Mouse (Mus musculus) embryonic facial prominence, embryonic 12.5 days (tissue): ENCODE data around the gene Gm21954. TPM values are rescaled to one million over a fixed set of nuclear protein-coding genes. Genes with fewer than 3 reads are reported as not detected.
A peak's percentile ranks its signal among the peaks of the same experiment; 100 is the strongest.

Experiments used
- ATAC-seq: fragments of 200-750 bp; cut with Nextera tagmentation; 2 replicates; pipeline ENCODE4 v1.8.0; 2017; ENCODE audit not compliant: insufficient number of reproducible peaks, insufficient read depth, low FRiP score, low TSS enrichment
- H3K27ac ChIP-seq: fragments of 300-500 bp; sonication (generic); 2 replicates; pipeline ENCODE4 v1.5.1; 2016; ENCODE audit warnings: mild to moderate bottlenecking
- H3K27me3 ChIP-seq: fragments of 300-500 bp; sonication (generic); 2 replicates; pipeline ENCODE4 v1.6.1; 2016; ENCODE audit warnings: mild to moderate bottlenecking, moderate library complexity
- H3K36me3 ChIP-seq: fragments of 300-500 bp; sonication (generic); 2 replicates; pipeline ENCODE4 v1.6.1; 2016; ENCODE audit warnings: mild to moderate bottlenecking
- H3K4me1 ChIP-seq: fragments of 300-500 bp; sonication (generic); 2 replicates; pipeline ENCODE4 v1.6.1; 2016
- H3K4me2 ChIP-seq: fragments of 300-500 bp; sonication (generic); replicated peaks from 2 replicates; pipeline ENCODE4 v1.6.1; 2016; ENCODE audit warnings: mild to moderate bottlenecking, moderate library complexity
- H3K4me3 ChIP-seq: fragments of 300-500 bp; sonication (generic); 2 replicates; pipeline ENCODE4 v1.5.1; 2016; ENCODE audit warnings: mild to moderate bottlenecking
- H3K9ac ChIP-seq: fragments of 300-500 bp; sonication (generic); 2 replicates; pipeline ENCODE4 v1.6.1; 2016; ENCODE audit warnings: mild to moderate bottlenecking, moderate library complexity
- H3K9me3 ChIP-seq: fragments of 300-500 bp; sonication (generic); 2 replicates; pipeline ENCODE4 v1.6.1; 2016; ENCODE audit warnings: mild to moderate bottlenecking, moderate library complexity
- WGBS: fragments of 180-500 bp; shearing (Covaris S2); methylation state at CpG from one replicate; pipeline ENCODE4 v1.1.7; 2016; 5-methylcytosine and 5-hydroxymethylcytosine counted together
- polyA plus RNA-seq: library from polyadenylated mRNA; unstranded; fragments of >200 nt; fragmentation: Nextera tagmentation; extraction: Ambion mirVana; gene quantifications from 2 replicates; pipeline ENCODE4 v1.2.1, GENCODE M21; 2016

Gm21954 gene
- polyA plus RNA-seq, 1 experiment from 2014 or later = not detected

GRCm38 (mm10) chr3:55494348-55494747, 22.3 kb upstream of the Gm21954 start:
- no peaks in the 10 kb centered on the region for H3K36me3 ChIP-seq
- H3K4me3 ChIP-seq = no peak overlapping the region
- peaks cover 24% of the 10 kb centered on the region for H3K4me1 ChIP-seq
- ATAC-seq = no peak
- 38% methylated on average over 4 of the region's 4 CpGs for WGBS
- H3K27ac ChIP-seq = no peak overlapping the region; the same call in 1 of the 2 replicates
- H3K9me3 ChIP-seq = no peaks in the 10 kb centered on the region
- H3K27me3 ChIP-seq = no peaks in the 10 kb centered on the region
- H3K4me2 ChIP-seq = no peak overlapping the region
- H3K9ac ChIP-seq = no peak overlapping the region

GRCm38 (mm10) chr3:55492021-55492420, 20.0 kb upstream of the Gm21954 start:
- H3K4me2 ChIP-seq = no peak overlapping the region
- WGBS = 14% methylated on average over 6 of the region's 6 CpGs
- no peak for ATAC-seq
- no peaks in the 10 kb centered on the region for H3K9me3 ChIP-seq
- H3K27ac ChIP-seq = no peak overlapping the region
- no peak overlapping the region for H3K9ac ChIP-seq
- no peaks in the 10 kb centered on the region for H3K27me3 ChIP-seq
- no peaks in the 10 kb centered on the region for H3K36me3 ChIP-seq
- H3K4me1 ChIP-seq = peaks cover 19% of the 10 kb centered on the region; the same call in 1 of the 2 replicates
- H3K4me3 ChIP-seq = no peak overlapping the region

DNA sequence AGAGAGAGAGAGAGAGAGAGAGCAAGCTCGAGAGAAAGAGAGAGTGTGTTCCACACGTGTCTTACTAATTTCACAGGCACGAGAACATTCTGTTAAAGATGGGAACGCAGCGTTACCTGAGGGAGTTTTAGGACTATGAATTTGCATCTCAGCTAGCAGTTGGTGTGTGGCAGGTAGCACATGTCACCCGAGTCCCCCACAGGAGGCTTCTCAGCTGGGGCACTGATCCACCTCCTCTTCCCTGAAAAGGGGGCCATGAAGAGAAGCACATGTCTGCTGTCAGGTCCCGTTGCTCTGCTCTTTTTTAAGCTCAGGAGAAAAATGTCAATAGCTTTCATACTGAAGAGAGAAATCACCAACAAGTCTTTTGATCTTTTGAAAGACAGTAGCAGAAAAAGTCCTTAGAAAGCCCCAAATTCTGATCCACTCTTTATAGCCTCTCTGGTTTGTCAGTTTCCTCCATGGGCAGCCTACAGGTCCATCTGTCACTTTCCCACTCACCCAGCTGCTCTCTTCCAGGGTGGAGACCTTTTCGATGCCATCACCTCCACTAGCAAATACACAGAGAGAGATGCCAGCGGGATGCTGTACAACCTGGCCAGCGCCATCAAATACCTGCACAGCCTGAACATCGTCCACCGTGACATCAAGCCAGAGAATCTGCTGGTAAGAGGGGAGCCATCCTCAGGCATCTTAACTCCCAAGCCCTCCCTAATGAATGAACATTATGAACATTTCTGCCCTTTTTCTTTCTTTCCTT, 17.4 kb upstream of the Gm21954 start:
- H3K36me3 ChIP-seq = no peaks in the 10 kb centered on the region
- H3K4me2 ChIP-seq = no peak overlapping the region
- ATAC-seq = no peak
- H3K4me1 ChIP-seq = 0 out of 2 replicates have a peak, but pooled peaks cover 9% of the 10 kb centered on the region
- H3K27ac ChIP-seq = no peak overlapping the region
- no peaks in the 10 kb centered on the region for H3K27me3 ChIP-seq
- no peak overlapping the region for H3K9ac ChIP-seq
- 75% methylated on average over 12 of the region's 12 CpGs for WGBS
- no peak overlapping the region for H3K4me3 ChIP-seq
- no peaks in the 10 kb centered on the region for H3K9me3 ChIP-seq

- Histone ChIP-seq H3K27ac (no peak overlapping the region), H3K4me1 (peaks cover 23% of the 10 kb centered on the region), H3K27me3 (no peaks in the 10 kb centered on the region), H3K4me3 (no peak overlapping the region), H3K4me2 (no peak overlapping the region), H3K9ac (no peak overlapping the region), H3K9me3 (no peaks in the 10 kb centered on the region), H3K36me3 (no peaks in the 10 kb centered on the region)
- 15% methylated on average over 4 of the region's 4 CpGs for WGBS
- ATAC-seq = no peak
Observed at GRCm38 (mm10) chr3:55483328-55483727, 11.3 kb upstream of the Gm21954 start.

GRCm38 (mm10) chr3:55481140-55481539, 9.1 kb upstream of the Gm21954 start:
- no peak overlapping the region for H3K27ac ChIP-seq
- no peaks in the 10 kb centered on the region for H3K27me3 ChIP-seq
- H3K9ac ChIP-seq = no peak overlapping the region
- H3K4me2 ChIP-seq = no peak overlapping the region
- H3K36me3 ChIP-seq = no peaks in the 10 kb centered on the region
- no peak for ATAC-seq
- WGBS = 69% methylated on average over 1 of the region's 1 CpGs
- peaks cover 22% of the 10 kb centered on the region for H3K4me1 ChIP-seq
- no peak overlapping the region for H3K4me3 ChIP-seq
- no peaks in the 10 kb centered on the region for H3K9me3 ChIP-seq

GRCm38 (mm10) chr3:55479306-55479705, 7.3 kb upstream of the Gm21954 start:
- Histone ChIP-seq H3K4me2 (no peak overlapping the region), H3K36me3 (no peaks in the 10 kb centered on the region), H3K4me3 (no peak overlapping the region), H3K9ac (no peak overlapping the region), H3K27me3 (no peaks in the 10 kb centered on the region), H3K9me3 (no peaks in the 10 kb centered on the region), H3K27ac (no peak overlapping the region), H3K4me1 (peaks cover 22% of the 10 kb centered on the region)
- WGBS = 67% methylated on average over 4 of the region's 4 CpGs
- no peak for ATAC-seq

GRCm38 (mm10) chr3:55476694-55477093, 4.7 kb upstream of the Gm21954 start:
- no peak overlapping the region for H3K27ac ChIP-seq
- 84% methylated on average over 7 of the region's 7 CpGs for WGBS
- H3K4me3 ChIP-seq = no peak overlapping the region

GRCm38 (mm10) chr3:55473146-55473545, 1.1 kb upstream of the Gm21954 start:
- Histone ChIP-seq H3K4me2 (no peak overlapping the region), H3K4me3 (no peak overlapping the region), H3K27ac (no peak overlapping the region), H3K27me3 (no peaks in the 10 kb centered on the region), H3K9ac (no peak overlapping the region), H3K4me1 (peaks cover 13% of the 10 kb centered on the region; the same call in 1 of the 2 replicates), H3K36me3 (no peaks in the 10 kb centered on the region), H3K9me3 (no peaks in the 10 kb centered on the region)
- ATAC-seq = no peak
- 38% methylated on average over 6 of the region's 6 CpGs for WGBS

More at GRCm38 (mm10) chr3:55476694-55477093, 4.7 kb upstream of the Gm21954 start:
- Histone ChIP-seq H3K4me2 (no peak overlapping the region), H3K9me3 (no peaks in the 10 kb centered on the region), H3K27me3 (no peaks in the 10 kb centered on the region), H3K4me1 (peaks cover 31% of the 10 kb centered on the region), H3K36me3 (no peaks in the 10 kb centered on the region), H3K9ac (no peak overlapping the region)
- no peak for ATAC-seq

DNA sequence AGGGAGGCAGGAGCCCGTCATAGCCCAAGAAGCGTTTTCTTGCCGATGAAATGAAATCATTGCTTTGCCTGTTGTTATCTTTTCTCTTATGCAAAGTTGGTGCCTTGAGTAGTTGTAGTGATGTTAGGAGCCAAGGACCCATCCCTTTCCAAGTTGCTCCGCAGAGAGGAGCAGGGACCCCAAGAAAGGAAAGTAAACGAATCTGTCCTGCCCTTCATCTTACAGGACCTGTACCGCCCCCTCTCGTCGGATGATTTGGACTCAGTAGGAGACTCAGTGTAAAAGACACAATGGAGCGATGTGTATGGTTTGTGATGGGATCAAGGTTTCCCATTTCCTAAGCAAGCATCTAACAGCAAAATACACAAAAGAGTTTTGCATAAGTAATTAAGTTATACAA, 5.7 kb downstream of the Gm21954 start:
- Histone ChIP-seq H3K9me3 (no peaks in the 10 kb centered on the region), H3K27ac (no peak overlapping the region), H3K4me2 (no peak overlapping the region), H3K36me3 (no peaks in the 10 kb centered on the region), H3K9ac (no peak overlapping the region), H3K27me3 (no peaks in the 10 kb centered on the region), H3K4me1 (peaks cover 18% of the 10 kb centered on the region; the same call in 1 of the 2 replicates), H3K4me3 (no peak overlapping the region)
- WGBS = 74% methylated on average over 9 of the region's 9 CpGs
- no peak for ATAC-seq

- Histone ChIP-seq H3K36me3 (no peaks in the 10 kb centered on the region), H3K4me1 (peaks cover 23% of the 10 kb centered on the region), H3K4me2 (no peak overlapping the region), H3K9me3 (no peaks in the 10 kb centered on the region), H3K9ac (no peak overlapping the region), H3K27ac (no peak overlapping the region), H3K27me3 (no peaks in the 10 kb centered on the region), H3K4me3 (no peak overlapping the region)
- ATAC-seq = no peak
- WGBS = 80% methylated on average over 8 of the region's 8 CpGs
Observed at GRCm38 (mm10) chr3:55465785-55466184, 6.2 kb downstream of the Gm21954 start.

DNA sequence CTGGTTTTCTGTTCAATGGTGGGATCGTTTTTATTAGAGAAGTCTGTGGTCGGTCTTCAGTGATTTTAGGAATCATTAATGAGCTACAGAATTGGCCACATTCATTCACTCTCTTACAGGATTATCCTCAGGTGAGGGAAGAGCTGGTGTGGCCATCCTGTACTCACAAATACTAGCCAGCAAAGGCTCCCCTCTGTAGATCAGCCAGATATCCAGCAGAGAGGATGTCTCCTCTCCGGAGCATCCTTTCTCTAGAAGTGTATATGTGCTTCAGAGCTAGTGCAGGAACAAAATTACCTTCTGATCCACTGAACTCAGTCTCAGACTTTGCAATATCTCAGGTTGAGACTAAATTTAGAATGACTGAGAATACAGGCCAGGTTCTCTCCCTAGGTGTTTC, 7.8 kb downstream of the Gm21954 start:
- Histone ChIP-seq H3K27ac (no peak overlapping the region), H3K9me3 (no peaks in the 10 kb centered on the region), H3K27me3 (no peaks in the 10 kb centered on the region), H3K4me1 (peaks cover 23% of the 10 kb centered on the region), H3K36me3 (no peaks in the 10 kb centered on the region), H3K9ac (no peak overlapping the region), H3K4me3 (no peak overlapping the region), H3K4me2 (no peak overlapping the region)
- ATAC-seq = no peak
- WGBS = 54% methylated on average over 3 of the region's 3 CpGs

- 76% methylated on average over 4 of the region's 4 CpGs for WGBS
- Histone ChIP-seq H3K4me2 (peak overlapping the region; percentile 19; the same call in 1 of the 2 replicates), H3K4me3 (0 out of 2 replicates have a peak overlapping the region, but pooled peaks have one; percentile 2), H3K9ac (no peak overlapping the region), H3K36me3 (no peaks in the 10 kb centered on the region), H3K27ac (no peak overlapping the region), H3K27me3 (no peaks in the 10 kb centered on the region), H3K4me1 (peaks cover 23% of the 10 kb centered on the region), H3K9me3 (no peaks in the 10 kb centered on the region)
- no peak for ATAC-seq
Observed at GRCm38 (mm10) chr3:55462904-55463668, 8.9 kb downstream of the Gm21954 start.
